Mouse (Mus musculus) CD4-positive, CD25-positive, alpha-beta regulatory T cell (primary cell): ENCODE results near the gene Gm49353. TPM values are rescaled to one million over a fixed set of nuclear protein-coding genes. Genes with fewer than 3 reads are reported as not detected.

Experiments used
- polyA plus RNA-seq: library from polyadenylated mRNA; unstranded; fragments of 100-300 nt; shearing (Covaris generic); gene quantifications from one replicate; pipeline ENCODE4 v1.2.1, GENCODE M21; 2017

Gm49353 gene
- polyA plus RNA-seq: not detected

GRCm38 (mm10) chr10:29198642-29199041 lies at the start of gene Gm49353:
Gene Gm49353, plus strand, starts transcription at chr10:29198954.

GRCm38 (mm10) chr10:29211453-29211852 lies 12.7 kb downstream of the Gm49353 start, which contains the start of gene 9330159F19Rik:
Gene 9330159F19Rik, plus strand, starts transcription at chr10:29211606.

Other genes with a start within 250 kb of the Gm49353 start
- gene 2310057J18Rik, start 212.7 kb upstream of the Gm49353 start, polyA plus RNA-seq: 7.3 TPM
- not detected for gene Soga3, start 55.1 kb upstream of the Gm49353 start, polyA plus RNA-seq
- not detected for gene 9330159F19Rik, start 12.7 kb downstream of the Gm49353 start, polyA plus RNA-seq
- gene Echdc1, start 114.2 kb downstream of the Gm49353 start, polyA plus RNA-seq: 15.0 TPM
- 70.4 TPM for gene Rnf146, start 163.5 kb downstream of the Gm49353 start, polyA plus RNA-seq